In the genomic region with DNA sequence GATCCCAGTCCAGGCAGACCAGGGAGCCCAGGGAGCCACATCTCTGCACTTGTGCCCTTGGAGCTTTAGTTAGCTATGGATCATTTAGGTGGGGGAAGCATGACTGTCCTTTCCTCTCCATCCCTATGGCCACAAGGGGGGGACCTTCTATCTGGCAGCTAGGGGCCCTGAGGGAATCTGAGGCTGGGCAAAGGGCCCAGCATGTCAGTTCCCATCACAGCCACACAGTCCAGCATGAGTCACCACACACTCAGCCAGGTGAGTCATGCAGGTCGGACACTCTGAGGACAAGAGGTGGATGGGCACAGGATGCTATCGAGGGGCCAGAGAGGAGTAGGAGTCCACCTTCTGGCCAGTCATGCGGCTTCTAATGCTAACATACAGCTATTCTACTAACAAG, we compare ENCODE assay signal across 12 mouse cellular contexts. TPM values are rescaled to one million over a fixed set of nuclear protein-coding genes. Genes with fewer than 3 reads are reported as not detected.
A peak's percentile ranks its signal among the peaks of the same experiment; 100 is the strongest.
DNase-seq lines count a peak whose midpoint lies in the region; ATAC-seq and TF ChIP-seq lines count a peak whose summit lies in the region.
"Had no signal": no experiment of that assay in that cellular context is flagged by ENCODE, and none has a peak within 500 bp of the region (broad histone marks: within the 10 kb centered on the region; RNA-seq: fewer than 3 reads in every experiment).

No protein-coding gene starts in this region.

- H3K27me3 ChIP-seq in kidney, postnatal 0 days (ENCODE audit: insufficient read depth, low read length): no peaks in the 10 kb centered on the region
- no peaks in the 10 kb centered on the region for H3K27me3 ChIP-seq in ES-Bruce4 (ENCODE audit: control insufficient read depth, insufficient read depth, low read length, poor library complexity, severe bottlenecking)

- H3K9ac ChIP-seq in kidney, postnatal 0 days (ENCODE audit: low read depth, low read length): 0 out of 2 replicates have a peak overlapping the region, but pooled peaks have one; percentile 8
- H3K9ac ChIP-seq in ES-Bruce4 (ENCODE audit: low read depth, poor library complexity, severe bottlenecking): no peak overlapping the region

- 0 out of 2 replicates have a peak, but pooled peaks have one; percentile 30 for ATAC-seq in kidney, postnatal 0 days (replicated peaks; ENCODE audit: low FRiP score, low read depth)

- H3K36me3 ChIP-seq in kidney, postnatal 0 days (ENCODE audit: insufficient read depth, low read length): peaks cover 4% of the 10 kb centered on the region; the same call in 1 of the 2 replicates
- H3K36me3 ChIP-seq in ES-Bruce4 (ENCODE audit: control insufficient read depth, insufficient read depth, low read length, poor library complexity, severe bottlenecking): peaks cover 3% of the 10 kb centered on the region; the same call in 1 of the 2 replicates

- H3K4me3 ChIP-seq in kidney, postnatal 0 days (replicated peaks; ENCODE audit: low read depth, low read length): no peak overlapping the region
- no peak overlapping the region for H3K4me3 ChIP-seq in ES-Bruce4 (ENCODE audit: low read depth, low read length)

- no peak overlapping the region for H3K27ac ChIP-seq in kidney, postnatal 0 days
- no peak overlapping the region for H3K27ac ChIP-seq in ES-Bruce4 (ENCODE audit: insufficient read depth, low read length)

- no peak overlapping the region for H3K4me2 ChIP-seq in kidney, postnatal 0 days (ENCODE audit: low read length)

- peaks cover 8% of the 10 kb centered on the region; the same call in 1 of the 2 replicates for H3K4me1 ChIP-seq in kidney, postnatal 0 days (replicated peaks; ENCODE audit: insufficient read depth, low read length)
- no peaks in the 10 kb centered on the region for H3K4me1 ChIP-seq in ES-Bruce4 (ENCODE audit: control insufficient read depth, insufficient read depth, low read length)

- intact Hi-C loops in left cerebral cortex, postnatal 4 days (cut with DNase I): no loop called here

- TF ChIP-seq EP300 in ES-Bruce4 (IDR thresholded peaks at IDR 0.05; ENCODE audit: insufficient read depth, low read depth, low read length): no peak

- no peak for TF ChIP-seq POLR2A in ES-Bruce4 (IDR thresholded peaks at IDR 0.05; ENCODE audit: insufficient read depth, low read length)

- peak; percentile 5 for DNase-seq in kidney, postnatal 0 days (ENCODE audit: low spot score)
- no peak for DNase-seq in kidney, adult 11 months
- DNase-seq in adrenal gland, postnatal 14 days: peak; percentile 58
- DNase-seq in heart, adult 9 months (ENCODE audit: low spot score in 2 of 2): peak; percentile 35 to 63
- no peak for DNase-seq in left cerebral cortex, postnatal 4 days
- no peak for DNase-seq in lung, postnatal 10 days
- DNase-seq in thymus, adult 18-20 months: no peak
- DNase-seq: lung, adult 2 months; right cerebral cortex, postnatal 25 days; thymus, postnatal 25 days had no signal

- TF ChIP-seq CTCF in kidney, postnatal 0 days (IDR thresholded peaks at IDR 0.05; ENCODE audit: low read depth): peak; percentile 40; the same call in 1 of the 2 replicates
- peak; percentile 7 for TF ChIP-seq CTCF in ES-Bruce4 (IDR thresholded peaks at IDR 0.05; ENCODE audit: low read depth, low read length)

- WGBS in kidney, postnatal 0 days: 63% methylated on average over 3 of the region's 3 CpGs

- no peaks in the 10 kb centered on the region for H3K9me3 ChIP-seq in kidney, postnatal 0 days (replicated peaks; ENCODE audit: low read length)
- H3K9me3 ChIP-seq in ES-Bruce4 (replicated peaks; ENCODE audit: control insufficient read depth, insufficient read depth, low read length, poor library complexity, severe bottlenecking): no peaks in the 10 kb centered on the region

RNA-seq across cellular contexts. Expression of a gene that starts 2.3 kb away (rescaled TPM):
- polyA plus RNA-seq in kidney, postnatal 0 days (2015; fragmentation: Nextera tagmentation; extraction: Ambion mirVana): 45.3 and 56.0 TPM in 2 replicates
- polyA plus RNA-seq in ES-Bruce4 (2011; ENCODE audit: insufficient read depth, insufficient read length, low read depth, missing spikeins): 58.1 and 60.0 TPM in 2 replicates
- total RNA-seq in adrenal gland, postnatal 14 days (2021): 41.7 and 46.4 TPM in 2 replicates
- 10 to 100 TPM; 25.1 to 31.4 TPM for total RNA-seq in left cerebral cortex, postnatal 4 days (2021)

RNA-seq across cellular contexts. Expression of a gene that starts 13.1 kb away (rescaled TPM):
- 0.31 TPM in 1 of 2 replicates, not detected in the other for polyA plus RNA-seq in kidney, postnatal 0 days (2015; fragmentation: Nextera tagmentation; extraction: Ambion mirVana)
- polyA plus RNA-seq in ES-Bruce4 (2011; ENCODE audit: insufficient read depth, insufficient read length, low read depth, missing spikeins): not detected in 2 replicates
- not detected in 2 replicates for total RNA-seq in adrenal gland, postnatal 14 days (2021)
- total RNA-seq in left cerebral cortex, postnatal 4 days (2021): not detected
- polyA plus RNA-seq: intestine, embryonic 14.5 days; lung, adult 2 months had no signal

RNA-seq across cellular contexts. Expression of a gene that starts 28.0 kb away (rescaled TPM):
- 0.53 and 0.73 TPM in 2 replicates for polyA plus RNA-seq in kidney, postnatal 0 days (2015; fragmentation: Nextera tagmentation; extraction: Ambion mirVana)
- polyA plus RNA-seq in ES-Bruce4 (2011; ENCODE audit: insufficient read depth, insufficient read length, low read depth, missing spikeins): 2.3 and 2.6 TPM in 2 replicates
- total RNA-seq in adrenal gland, postnatal 14 days (2021): 1.7 and 1.9 TPM in 2 replicates
- total RNA-seq in left cerebral cortex, postnatal 4 days (2021): 1 to 10 TPM; 2.7 to 4.4 TPM

RNA-seq across cellular contexts. Expression of a gene that starts 28.2 kb away (rescaled TPM):
- polyA plus RNA-seq in kidney, postnatal 0 days (2015; fragmentation: Nextera tagmentation; extraction: Ambion mirVana): 42.5 and 47.6 TPM in 2 replicates
- polyA plus RNA-seq in ES-Bruce4 (2011; ENCODE audit: insufficient read depth, insufficient read length, low read depth, missing spikeins): 104 and 106 TPM in 2 replicates
- 54.3 and 58.6 TPM in 2 replicates for total RNA-seq in adrenal gland, postnatal 14 days (2021)
- 10 to 100 TPM; 68.9 to 74.0 TPM for total RNA-seq in left cerebral cortex, postnatal 4 days (2021)

RNA-seq across cellular contexts. Expression of a gene that starts 35.2 kb away (rescaled TPM):
- not detected in 2 replicates for polyA plus RNA-seq in kidney, postnatal 0 days (2015; fragmentation: Nextera tagmentation; extraction: Ambion mirVana)
- 5.1 TPM in 2 replicates for polyA plus RNA-seq in ES-Bruce4 (2011; ENCODE audit: insufficient read depth, insufficient read length, low read depth, missing spikeins)
- not detected in 2 replicates for total RNA-seq in adrenal gland, postnatal 14 days (2021)
- total RNA-seq in left cerebral cortex, postnatal 4 days (2021): not detected
- polyA plus RNA-seq: intestine, embryonic 14.5 days had no signal

Comparison
In these comparisons a context has a peak if more than half of its experiments do, and no peak if none do; other contexts are left out.
1. DNase-seq: peak in kidney, postnatal 0 days (single experiment), adrenal gland, postnatal 14 days (single experiment) and heart, adult 9 months (2 of 2); none in kidney, adult 11 months (single experiment), left cerebral cortex, postnatal 4 days (single experiment), lung, postnatal 10 days (single experiment) and thymus, adult 18-20 months (0 of 2).